Mouse (Mus musculus): ENCODE data around the gene Gabbr1. TPM values are rescaled to one million over a fixed set of nuclear protein-coding genes. Genes with fewer than 3 reads are reported as not detected.

The Gabbr1 gene
- polyA plus RNA-seq, 1 experiment from 2014 or later, result 0.46 TPM

- H3K27ac ChIP-seq (ENCODE audit: low read length), result no peak overlapping the region
- WGBS (ENCODE audit: insufficient replicate concordance), result 26% methylated on average over 5 of the region's 5 CpGs
- H3K9ac ChIP-seq (ENCODE audit: low read depth, low read length), result no peak overlapping the region
- no peak overlapping the region for H3K4me3 ChIP-seq (ENCODE audit: low read depth, low read length)
- H3K4me1 ChIP-seq (ENCODE audit: control insufficient read depth, low read depth, low read length), result no peaks in the 10 kb centered on the region
- no peak for ATAC-seq (ENCODE audit: low read depth)
- no peaks in the 10 kb centered on the region for H3K36me3 ChIP-seq (ENCODE audit: control insufficient read depth, insufficient read depth)
- no peaks in the 10 kb centered on the region for H3K27me3 ChIP-seq (ENCODE audit: control insufficient read depth, insufficient read depth, low read depth, low read length)
- no peak overlapping the region for H3K4me2 ChIP-seq (ENCODE audit: low read depth, low read length)
- H3K9me3 ChIP-seq (replicated peaks; ENCODE audit: control insufficient read depth, low read length), result no peaks in the 10 kb centered on the region
Observed at GRCm38 (mm10) chr17:37080119-37080518, 34.4 kb downstream of the Gabbr1 start.

DNA sequence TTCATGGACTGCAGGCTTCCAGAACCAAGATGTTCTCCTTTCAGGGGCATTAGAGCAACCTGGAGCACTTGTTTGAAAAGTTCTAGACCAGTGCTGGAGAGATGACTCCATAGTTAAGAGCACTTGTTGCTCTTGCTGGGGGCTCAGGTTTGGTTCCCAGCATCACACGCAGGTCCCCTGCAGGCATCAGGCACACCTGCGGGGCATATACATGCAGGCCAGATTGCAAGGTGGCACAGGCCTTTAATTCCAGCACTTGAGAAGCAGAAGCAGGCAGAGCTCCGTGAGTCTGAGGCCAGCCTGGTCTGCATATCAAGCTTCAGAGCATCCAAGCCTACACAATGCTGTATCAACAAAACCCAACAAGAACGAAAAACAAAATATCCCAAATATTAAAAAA lies 35.9 kb downstream of the Gabbr1 start:
- Histone ChIP-seq H3K36me3 (ENCODE audit: control insufficient read depth, insufficient read depth) (no peaks in the 10 kb centered on the region), H3K27me3 (ENCODE audit: control insufficient read depth, insufficient read depth, low read depth, low read length) (no peaks in the 10 kb centered on the region), H3K4me1 (ENCODE audit: control insufficient read depth, low read depth, low read length) (no peaks in the 10 kb centered on the region), H3K27ac (ENCODE audit: low read length) (no peak overlapping the region), H3K9ac (ENCODE audit: low read depth, low read length) (no peak overlapping the region), H3K4me2 (ENCODE audit: low read depth, low read length) (no peak overlapping the region), H3K9me3 (replicated peaks; ENCODE audit: control insufficient read depth, low read length) (no peaks in the 10 kb centered on the region), H3K4me3 (ENCODE audit: low read depth, low read length) (no peak overlapping the region)
- WGBS (ENCODE audit: insufficient replicate concordance), result 68% methylated on average over 4 of the region's 4 CpGs
- no peak for ATAC-seq (ENCODE audit: low read depth)

- ATAC-seq (ENCODE audit: low read depth), result no peak
- Histone ChIP-seq H3K9me3 (replicated peaks; ENCODE audit: control insufficient read depth, low read length) (no peaks in the 10 kb centered on the region), H3K4me3 (ENCODE audit: low read depth, low read length) (no peak overlapping the region), H3K4me2 (ENCODE audit: low read depth, low read length) (no peak overlapping the region), H3K27ac (ENCODE audit: low read length) (no peak overlapping the region), H3K27me3 (ENCODE audit: control insufficient read depth, insufficient read depth, low read depth, low read length) (no peaks in the 10 kb centered on the region), H3K36me3 (ENCODE audit: control insufficient read depth, insufficient read depth) (no peaks in the 10 kb centered on the region), H3K9ac (ENCODE audit: low read depth, low read length) (no peak overlapping the region), H3K4me1 (ENCODE audit: control insufficient read depth, low read depth, low read length) (no peaks in the 10 kb centered on the region)
- 7% methylated on average over 8 of the region's 8 CpGs for WGBS (ENCODE audit: insufficient replicate concordance)
Observed at GRCm38 (mm10) chr17:37083327-37083726, 37.6 kb downstream of the Gabbr1 start.

DNA sequence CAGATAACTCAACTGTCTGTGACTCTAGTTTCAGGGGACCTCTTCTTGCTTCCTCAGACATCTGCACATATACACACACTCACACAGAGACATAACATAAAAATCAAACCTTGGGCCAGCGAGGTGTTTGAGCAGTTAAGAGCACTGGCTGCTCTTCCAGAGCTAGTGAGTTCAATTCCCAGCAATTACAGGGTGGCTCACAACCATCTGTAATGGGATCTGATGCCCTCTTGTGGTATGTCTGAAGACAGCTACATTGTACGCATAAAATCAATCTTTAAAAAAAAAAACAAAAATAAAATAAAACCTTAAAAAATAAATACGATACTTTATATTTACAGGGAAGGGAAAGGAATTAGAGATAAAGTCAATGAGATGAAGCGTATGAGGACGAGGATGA lies 38.9 kb downstream of the Gabbr1 start:
- no peak for ATAC-seq (ENCODE audit: low read depth)
- WGBS (ENCODE audit: insufficient replicate concordance), result 51% methylated on average over 5 of the region's 5 CpGs
- no peak overlapping the region for H3K27ac ChIP-seq (ENCODE audit: low read length)
- no peaks in the 10 kb centered on the region for H3K9me3 ChIP-seq (replicated peaks; ENCODE audit: control insufficient read depth, low read length)
- no peak overlapping the region for H3K4me3 ChIP-seq (ENCODE audit: low read depth, low read length)
- H3K36me3 ChIP-seq (ENCODE audit: control insufficient read depth, insufficient read depth), result no peaks in the 10 kb centered on the region
- no peaks in the 10 kb centered on the region for H3K4me1 ChIP-seq (ENCODE audit: control insufficient read depth, low read depth, low read length)
- no peak overlapping the region for H3K4me2 ChIP-seq (ENCODE audit: low read depth, low read length)
- no peaks in the 10 kb centered on the region for H3K27me3 ChIP-seq (ENCODE audit: control insufficient read depth, insufficient read depth, low read depth, low read length)
- H3K9ac ChIP-seq (ENCODE audit: low read depth, low read length), result no peak overlapping the region

DNA sequence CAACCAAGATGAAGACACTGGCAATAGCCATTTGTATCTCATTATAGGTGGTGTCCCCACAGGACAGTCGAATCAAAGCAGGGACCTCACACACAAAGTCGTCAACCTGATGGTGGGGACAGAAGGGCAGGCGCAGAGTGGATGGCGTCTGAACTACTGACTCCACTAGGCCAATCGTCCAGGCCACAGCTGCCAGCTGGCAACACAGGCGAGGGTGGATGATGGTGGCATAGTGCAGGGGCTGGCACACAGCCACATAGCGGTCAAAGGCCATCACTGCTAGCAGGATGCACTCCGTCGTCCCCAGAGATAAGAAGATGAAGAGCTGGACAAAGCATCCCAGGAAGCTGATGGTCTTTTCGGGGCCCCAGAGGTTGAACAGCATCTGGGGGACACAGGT lies 39.8 kb downstream of the Gabbr1 start:
- no peak overlapping the region for H3K4me3 ChIP-seq (ENCODE audit: low read depth, low read length)
- H3K9ac ChIP-seq (ENCODE audit: low read depth, low read length), result no peak overlapping the region
- H3K27me3 ChIP-seq (ENCODE audit: control insufficient read depth, insufficient read depth, low read depth, low read length), result no peaks in the 10 kb centered on the region
- no peak overlapping the region for H3K4me2 ChIP-seq (ENCODE audit: low read depth, low read length)
- H3K36me3 ChIP-seq (ENCODE audit: control insufficient read depth, insufficient read depth), result no peaks in the 10 kb centered on the region
- H3K9me3 ChIP-seq (replicated peaks; ENCODE audit: control insufficient read depth, low read length), result no peaks in the 10 kb centered on the region
- WGBS (ENCODE audit: insufficient replicate concordance), result 56% methylated on average over 10 of the region's 10 CpGs
- no peak overlapping the region for H3K27ac ChIP-seq (ENCODE audit: low read length)
- no peaks in the 10 kb centered on the region for H3K4me1 ChIP-seq (ENCODE audit: control insufficient read depth, low read depth, low read length)
- no peak for ATAC-seq (ENCODE audit: low read depth)

GRCm38 (mm10) chr17:37088399-37088798 lies 42.6 kb downstream of the Gabbr1 start, which contains the start of gene Olfr90:
Gene Olfr90 (minus strand): TSS chr17:37088499.
- Histone ChIP-seq H3K4me3 (ENCODE audit: low read depth, low read length) (no peak within 1 kb of the TSS), H3K4me1 (ENCODE audit: control insufficient read depth, low read depth, low read length) (no peaks in the 10 kb centered on the region), H3K27ac (ENCODE audit: low read length) (no peak within 1 kb of the TSS), H3K27me3 (ENCODE audit: control insufficient read depth, insufficient read depth, low read depth, low read length) (no peaks in the 10 kb centered on the region), H3K9ac (ENCODE audit: low read depth, low read length) (no peak within 1 kb of the TSS), H3K9me3 (replicated peaks; ENCODE audit: control insufficient read depth, low read length) (no peaks in the 10 kb centered on the region), H3K36me3 (ENCODE audit: control insufficient read depth, insufficient read depth) (no peaks in the 10 kb centered on the region), H3K4me2 (ENCODE audit: low read depth, low read length) (no peak within 1 kb of the TSS)
- no peak for ATAC-seq (ENCODE audit: low read depth)

DNA sequence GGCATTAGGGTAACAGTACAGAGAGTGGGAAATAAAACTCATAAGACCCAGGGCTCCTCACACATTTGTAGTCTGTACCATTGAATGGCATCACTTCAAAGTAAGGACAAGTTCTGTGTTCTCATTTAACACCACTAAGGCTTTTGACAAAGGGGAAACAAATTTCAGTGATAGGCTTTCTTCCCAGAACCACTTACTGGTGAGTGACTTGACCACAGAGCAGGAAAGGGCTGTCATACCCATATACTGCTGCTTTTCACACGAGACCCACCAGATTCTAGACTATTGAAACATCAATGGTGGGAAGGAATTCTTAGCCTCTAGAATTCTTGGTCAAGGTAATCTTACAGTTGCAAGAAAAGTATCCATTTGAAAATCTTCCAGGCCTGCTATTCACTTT lies 46.4 kb downstream of the Gabbr1 start:
- Histone ChIP-seq H3K9ac (ENCODE audit: low read depth, low read length) (no peak overlapping the region), H3K4me1 (ENCODE audit: control insufficient read depth, low read depth, low read length) (no peaks in the 10 kb centered on the region), H3K27ac (ENCODE audit: low read length) (no peak overlapping the region), H3K9me3 (replicated peaks; ENCODE audit: control insufficient read depth, low read length) (no peaks in the 10 kb centered on the region), H3K36me3 (ENCODE audit: control insufficient read depth, insufficient read depth) (no peaks in the 10 kb centered on the region), H3K4me3 (ENCODE audit: low read depth, low read length) (no peak overlapping the region), H3K4me2 (ENCODE audit: low read depth, low read length) (no peak overlapping the region), H3K27me3 (ENCODE audit: control insufficient read depth, insufficient read depth, low read depth, low read length) (no peaks in the 10 kb centered on the region)
- WGBS (ENCODE audit: insufficient replicate concordance), result 10% methylated on average over 1 of the region's 1 CpGs
- no peak for ATAC-seq (ENCODE audit: low read depth)

DNA sequence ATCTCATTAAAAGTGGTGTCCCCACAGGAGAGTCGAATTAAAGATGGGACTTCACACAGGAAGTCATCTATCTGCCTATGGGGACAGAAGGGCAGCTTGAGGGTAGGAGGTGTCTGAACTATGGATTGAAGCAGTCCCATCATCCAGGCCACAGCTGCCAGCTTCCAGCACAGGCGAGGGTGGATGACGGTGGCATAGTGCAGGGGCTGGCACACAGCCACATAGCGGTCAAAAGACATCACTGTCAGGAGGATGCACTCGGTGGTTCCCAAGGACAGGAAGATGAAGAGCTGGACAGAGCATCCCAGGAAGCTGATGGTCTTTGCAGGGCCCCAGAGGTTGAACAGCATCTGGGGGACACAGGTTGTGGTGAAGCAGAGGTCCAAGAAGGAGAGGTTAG lies 47.5 kb downstream of the Gabbr1 start:
- Histone ChIP-seq H3K4me1 (ENCODE audit: control insufficient read depth, low read depth, low read length) (no peaks in the 10 kb centered on the region), H3K4me2 (ENCODE audit: low read depth, low read length) (no peak overlapping the region), H3K27ac (ENCODE audit: low read length) (no peak overlapping the region), H3K4me3 (ENCODE audit: low read depth, low read length) (no peak overlapping the region), H3K9me3 (replicated peaks; ENCODE audit: control insufficient read depth, low read length) (no peaks in the 10 kb centered on the region), H3K27me3 (ENCODE audit: control insufficient read depth, insufficient read depth, low read depth, low read length) (no peaks in the 10 kb centered on the region), H3K9ac (ENCODE audit: low read depth, low read length) (no peak overlapping the region), H3K36me3 (ENCODE audit: control insufficient read depth, insufficient read depth) (no peaks in the 10 kb centered on the region)
- no peak for ATAC-seq (ENCODE audit: low read depth)
- WGBS (ENCODE audit: insufficient replicate concordance), result 59% methylated on average over 5 of the region's 5 CpGs

- Histone ChIP-seq H3K27me3 (ENCODE audit: control insufficient read depth, insufficient read depth, low read depth, low read length) (no peaks in the 10 kb centered on the region), H3K27ac (ENCODE audit: low read length) (no peak within 1 kb of the TSS), H3K4me1 (ENCODE audit: control insufficient read depth, low read depth, low read length) (no peaks in the 10 kb centered on the region), H3K9me3 (replicated peaks; ENCODE audit: control insufficient read depth, low read length) (no peaks in the 10 kb centered on the region), H3K4me2 (ENCODE audit: low read depth, low read length) (no peak within 1 kb of the TSS), H3K4me3 (ENCODE audit: low read depth, low read length) (no peak within 1 kb of the TSS), H3K36me3 (ENCODE audit: control insufficient read depth, insufficient read depth) (no peaks in the 10 kb centered on the region), H3K9ac (ENCODE audit: low read depth, low read length) (no peak within 1 kb of the TSS)
- no peak for ATAC-seq (ENCODE audit: low read depth)
- WGBS (ENCODE audit: insufficient replicate concordance), result 63% methylated on average over 1 of the region's 1 CpGs
Observed at GRCm38 (mm10) chr17:37098178-37098577, 52.4 kb downstream of the Gabbr1 start, which contains the start of gene Olfr91. Gene Olfr91 (minus strand): TSS chr17:37098278.

- Histone ChIP-seq H3K27me3 (ENCODE audit: control insufficient read depth, insufficient read depth, low read depth, low read length) (no peaks in the 10 kb centered on the region), H3K9me3 (replicated peaks; ENCODE audit: control insufficient read depth, low read length) (no peaks in the 10 kb centered on the region), H3K9ac (ENCODE audit: low read depth, low read length) (no peak within 1 kb of the TSS), H3K4me1 (ENCODE audit: control insufficient read depth, low read depth, low read length) (no peaks in the 10 kb centered on the region), H3K27ac (ENCODE audit: low read length) (no peak within 1 kb of the TSS), H3K4me2 (ENCODE audit: low read depth, low read length) (no peak within 1 kb of the TSS), H3K36me3 (ENCODE audit: control insufficient read depth, insufficient read depth) (no peaks in the 10 kb centered on the region), H3K4me3 (ENCODE audit: low read depth, low read length) (no peak within 1 kb of the TSS)
- 56% methylated on average over 2 of the region's 2 CpGs for WGBS (ENCODE audit: insufficient replicate concordance)
- ATAC-seq (ENCODE audit: low read depth), result no peak
Observed at GRCm38 (mm10) chr17:37119988-37120387, 74.2 kb downstream of the Gabbr1 start, which contains the start of gene Olfr92. Gene Olfr92 (minus strand): TSS chr17:37120088.
